20 mouse cellular contexts compared by ENCODE assay signal in the genomic region with DNA sequence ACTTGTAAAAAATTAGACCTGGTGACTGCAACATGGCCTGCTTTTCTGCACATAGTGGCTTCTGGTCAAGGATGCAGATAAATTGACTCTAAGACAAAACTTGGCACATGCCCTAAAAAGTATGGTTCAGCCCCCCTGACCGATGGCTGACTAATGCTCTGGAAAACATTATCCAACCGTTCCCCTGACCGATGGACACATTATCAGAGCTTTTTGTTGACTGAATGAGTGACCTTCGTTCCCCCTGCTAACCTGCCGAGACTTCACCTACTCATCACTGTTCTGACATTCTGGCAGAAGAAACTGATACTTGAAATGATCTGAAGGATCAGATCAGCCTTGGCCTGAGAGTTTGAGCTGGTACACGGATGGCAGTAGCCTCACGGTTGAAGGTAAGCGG. TPM values are rescaled to one million over a fixed set of nuclear protein-coding genes. Genes with fewer than 3 reads are reported as not detected.
DNase-seq lines count a peak whose midpoint lies in the region; TF ChIP-seq lines count a peak whose summit lies in the region.
"Not testable (repeated sequence)": the region's sequence is repeated elsewhere in the genome, so short reads cannot be mapped to it uniquely, and the experiment has no call there.
"Had no signal": no experiment of that assay in that cellular context is flagged by ENCODE, and none has a peak within 500 bp of the region (broad histone marks: within the 10 kb centered on the region; RNA-seq: fewer than 3 reads in every experiment).

No protein-coding gene starts in this region.

- TF ChIP-seq POLR2A in liver, adult 2 months (IDR thresholded peaks at IDR 0.05; ENCODE audit: extremely low read depth, insufficient read depth, low read length), result not testable (repeated sequence)

- WGBS in liver, adult 2 months, result 36% methylated on average over 8 of the region's 8 CpGs

- DNase-seq in kidney, adult 11 months, result peak; percentile 21
- DNase-seq in kidney, adult 8-10 months, result peak; percentile 35 to 49
- DNase-seq in kidney, postnatal 14 days, result peak; percentile 3
- DNase-seq in liver, adult 2 months (ENCODE audit: extremely low read depth, low read depth, low spot score), result peak; percentile 85
- DNase-seq in yolk sac, embryonic 10.5 days (ENCODE audit: low spot score), result peak; percentile 63

- H3K27ac ChIP-seq in liver, adult 2 months (replicated peaks; ENCODE audit: insufficient read depth, low read depth, low read length), result peak overlapping the region; percentile 57

- H3K79me2 ChIP-seq in liver, adult 2 months (ENCODE audit: control insufficient read depth, insufficient read depth, low read length), result not testable (repeated sequence)

- not testable (repeated sequence) for H3K36me3 ChIP-seq in liver, adult 2 months (ENCODE audit: control insufficient read depth, insufficient read depth, low read length)

- not testable (repeated sequence) for TF ChIP-seq CTCF in liver, adult 2 months (IDR thresholded peaks at IDR 0.05; ENCODE audit: low read depth, low read length)

- not testable (repeated sequence) for H3K4me3 ChIP-seq in liver, adult 2 months (ENCODE audit: insufficient read depth, low read depth, low read length)

- not testable (repeated sequence) for H3K27me3 ChIP-seq in liver, adult 2 months (ENCODE audit: control insufficient read depth, insufficient read depth, low read length)

- not testable (repeated sequence) for H3K4me1 ChIP-seq in liver, adult 2 months (ENCODE audit: control insufficient read depth, insufficient read depth, low read length)

- not testable (repeated sequence) for H3K9ac ChIP-seq in liver, adult 2 months (ENCODE audit: low read depth, low read length)

RNA-seq across cellular contexts. Expression of a gene that starts 53.5 kb away (rescaled TPM):
- not detected in 2 replicates for total RNA-seq in liver, adult 2 months (2014; rRNA removed)
- polyA plus RNA-seq in liver, adult 2 months (2012; rRNA removed), result not detected in 2 replicates
- total RNA-seq: adrenal gland, adult 18-20 months; adrenal gland, adult 8-10 months; adrenal gland, postnatal 14 days; adrenal gland, postnatal 36 days; CH12.LX had no signal
- polyA plus RNA-seq: activated CD4-positive, CD25-positive, alpha-beta regulatory T cell, adult 4 months; CD4-positive, CD25-positive, alpha-beta regulatory T cell, adult 4 months; cerebellum, adult 2 months; cortical plate, adult 2 months; embryonic facial prominence, embryonic 10.5 days; forebrain, embryonic 11.5 days; forebrain, embryonic 13.5 days; forebrain, embryonic 15.5 days; G1E; Patski had no signal

Comparison
In these comparisons a context has a peak if more than half of its experiments do, and no peak if none do; other contexts are left out.
1. DNase-seq: peak in every context shown above with its lines; median percentile 85 in liver, adult 2 months; 63 in yolk sac, embryonic 10.5 days; 42 in kidney, adult 8-10 months; 21 in kidney, adult 11 months; 3 in kidney, postnatal 14 days.